Mouse (Mus musculus) cortical plate, adult 2 months (tissue): ENCODE measurements at regions not wholly inside any gene's neighbourhood (a gene's known extent, or its start where the extent isn't known, plus 50 kb on each side); places are given as distances from the start of the nearest gene placed in this dataset.

Experiments
- CTCF ChIP-seq: fragments of 200-500 bp; IDR thresholded peaks from 2 replicates; pipeline ENCODE4 v1.5.1; 2011; ENCODE audit warnings: mild to moderate bottlenecking, control low read depth, low read length; ENCODE audit not compliant: insufficient read depth; ENCODE audit errors: extremely low read depth
- POLR2A ChIP-seq: fragments of 200-500 bp; IDR thresholded peaks from 2 replicates; pipeline ENCODE4 v1.6.1; 2011; ENCODE audit warnings: mild to moderate bottlenecking, low read length, control low read depth; ENCODE audit not compliant: insufficient read depth; ENCODE audit errors: extremely low read depth

GRCm38 (mm10) chr11:31541425-31541824 is 130.3 kb downstream of the Bod1 start:
- TF ChIP-seq POLR2A (no peak), CTCF (no peak)
